Mouse (Mus musculus) CH12.LX (cell line): ENCODE measurements around the gene Slc25a41. TPM values are rescaled to one million over a fixed set of nuclear protein-coding genes. Genes with fewer than 3 reads are reported as not detected.

Experiments
- DNase-seq: peaks from one replicate; pipeline ENCODE4 v3.0.0-alpha.2; 2013; ENCODE audit errors: extremely low read depth
- H3K27ac ChIP-seq: 2 replicates; pipeline ENCODE4 v1.5.1; 2012; ENCODE audit warnings: low read depth, mild to moderate bottlenecking, control low read depth, moderate library complexity; ENCODE audit not compliant: insufficient read depth
- H3K27me3 ChIP-seq: replicated peaks from 2 replicates; pipeline ENCODE3; 2012; ENCODE audit warnings: inconsistent platforms
- H3K36me3 ChIP-seq, 2 experiments: replicated peaks in 1 of 2; 2 replicates each; pipeline versions ENCODE3 to v1.6.1; 2012; ENCODE audit warnings: inconsistent platforms in 1 of 2, low read length in 1 of 2, mild to moderate bottlenecking in 1 of 2, mixed read lengths in 1 of 2, moderate library complexity in 1 of 2; ENCODE audit not compliant: control insufficient read depth in 1 of 2, insufficient read depth in 1 of 2
- H3K4me1 ChIP-seq, 2 experiments: 2 replicates each; pipeline ENCODE4 v1.6.1; 2012; ENCODE audit warnings: inconsistent platforms in 1 of 2, moderate library complexity in 1 of 2; ENCODE audit not compliant: insufficient read depth in 2 of 2, control insufficient read depth in 1 of 2
- H3K4me2 ChIP-seq: 2 replicates; pipeline ENCODE4 v1.6.1; 2012; ENCODE audit warnings: low read depth, mild to moderate bottlenecking, control low read depth; ENCODE audit not compliant: poor library complexity, insufficient read depth, severe bottlenecking
- H3K4me3 ChIP-seq, 3 experiments: fragments of 150-350 bp in 1 of 3; sonication (generic) in 1 of 3; replicated peaks in 1 of 3; 2 replicates each; pipeline versions ENCODE3 to v1.5.1; 2011 to 2012; ENCODE audit warnings: low read depth in 2 of 3, low read length in 2 of 3, mild to moderate bottlenecking in 2 of 3, moderate library complexity in 2 of 3, control low read depth in 1 of 3, improper control_type of control experiment in 1 of 3, inconsistent platforms in 1 of 3, mixed read lengths in 1 of 3; ENCODE audit not compliant: poor library complexity in 1 of 3
- H3K79me2 ChIP-seq: replicated peaks from 2 replicates; pipeline ENCODE4 v1.6.1; 2012; ENCODE audit warnings: mild to moderate bottlenecking, moderate library complexity; ENCODE audit not compliant: control insufficient read depth, poor library complexity, insufficient read depth, severe bottlenecking; ENCODE audit errors: extremely low read depth
- H3K9ac ChIP-seq: 2 replicates; pipeline ENCODE4 v1.6.1; 2012; ENCODE audit warnings: low read depth, mild to moderate bottlenecking, control low read depth, moderate library complexity; ENCODE audit not compliant: insufficient read depth
- H3K9me3 ChIP-seq: replicated peaks from 2 replicates; pipeline ENCODE3; 2012; ENCODE audit warnings: low read length, inconsistent platforms, mixed read lengths
- BHLHE40 ChIP-seq: IDR thresholded peaks from 2 replicates; pipeline ENCODE4 v1.6.1; 2011; ENCODE audit warnings: mild to moderate bottlenecking, low read depth, low read length, improper control_type of control experiment
- CHD1 ChIP-seq: IDR thresholded peaks from 2 replicates; pipeline ENCODE4 v1.6.1; 2012; ENCODE audit warnings: low read depth, low read length, improper control_type of control experiment, inconsistent platforms
- CTCF ChIP-seq, 2 experiments: IDR thresholded peaks in 1 of 2; conservative IDR thresholded peaks in 1 of 2; 2 replicates each; pipeline ENCODE4 v1.5.1; 2011 to 2012; ENCODE audit warnings: low read depth in 2 of 2, low read length in 2 of 2, improper control_type of control experiment in 1 of 2, inconsistent platforms in 1 of 2, mild to moderate bottlenecking in 1 of 2, moderate library complexity in 1 of 2
- E2F4 ChIP-seq: IDR thresholded peaks from 2 replicates; pipeline ENCODE4 v1.6.1; 2011; ENCODE audit warnings: low read depth, low read length, improper control_type of control experiment; ENCODE audit not compliant: insufficient replicate concordance
- GABPA ChIP-seq: IDR thresholded peaks from 2 replicates; pipeline ENCODE4 v1.6.1; 2012; ENCODE audit warnings: low read depth, low read length, improper control_type of control experiment, inconsistent platforms; ENCODE audit not compliant: insufficient replicate concordance
- KAT2A ChIP-seq: IDR thresholded peaks from 2 replicates; pipeline ENCODE4 v1.6.1; 2012; ENCODE audit warnings: low read length, improper control_type of control experiment, inconsistent platforms; ENCODE audit not compliant: insufficient replicate concordance
- MAX ChIP-seq: IDR thresholded peaks from 2 replicates; pipeline ENCODE4 v1.6.1; 2011; ENCODE audit warnings: low read length, improper control_type of control experiment
- MEF2A ChIP-seq: IDR thresholded peaks from 2 replicates; pipeline ENCODE4 v1.6.1; 2014; ENCODE audit warnings: low read depth, mild to moderate bottlenecking, inconsistent platforms, low read length, improper control_type of control experiment, borderline replicate concordance
- NELFE ChIP-seq: IDR thresholded peaks from 2 replicates; pipeline ENCODE4 v1.6.1; 2011; ENCODE audit warnings: low read depth, low read length, improper control_type of control experiment
- RAD21 ChIP-seq: IDR thresholded peaks from 2 replicates; pipeline ENCODE4 v1.6.1; 2011; ENCODE audit warnings: low read depth, mild to moderate bottlenecking, low read length, improper control_type of control experiment, moderate library complexity
- RCOR1 ChIP-seq: conservative IDR thresholded peaks from 2 replicates; pipeline ENCODE4 v1.6.1; 2012; ENCODE audit warnings: low read depth, mild to moderate bottlenecking, inconsistent platforms, low read length, improper control_type of control experiment
- SIN3A ChIP-seq: IDR thresholded peaks from 2 replicates; pipeline ENCODE4 v1.6.1; 2012; ENCODE audit warnings: low read length, improper control_type of control experiment, inconsistent platforms
- SMC3 ChIP-seq: IDR thresholded peaks from 2 replicates; pipeline ENCODE4 v1.6.1; 2011; ENCODE audit warnings: low read depth, low read length, improper control_type of control experiment
- USF1 ChIP-seq: IDR thresholded peaks from 2 replicates; pipeline ENCODE4 v1.6.1; 2014; ENCODE audit warnings: low read depth, mild to moderate bottlenecking, inconsistent platforms, low read length, improper control_type of control experiment
- dilution Hi-C: fragments of 300-500 bp; cut with MboI; formaldehyde crosslinking; loops from 2 replicates; pipeline ENCODE4 v1.14.3; 2020; ENCODE audit warnings: low sequenced_read_pairs; ENCODE audit not compliant: extremely low pct_unique_long_range_greater_than_20kb, extremely low pct_ligation_motif_present
- in situ Hi-C: fragments of 300-500 bp; cut with MboI; formaldehyde crosslinking; loops from 3 replicates; pipeline ENCODE4 v1.14.3; 2019; ENCODE audit warnings: low sequenced_read_pairs, low pct_ligation_motif_present, low pct_unique_long_range_greater_than_20kb, mixed read lengths
- polyA plus RNA-seq: library from polyadenylated mRNA; unstranded; fragments of >175 nt; gene quantifications from 2 replicates; pipeline ENCODE4 v1.2.1, GENCODE M21; 2012; ENCODE audit warnings: low read depth; ENCODE audit not compliant: insufficient read length
- total RNA-seq, 2 experiments: library from RNA; depleted of rRNA; stranded (reverse); fragments of 300-350 nt in 1 of 2; fragments of >200 nt in 1 of 2; gene quantifications; 2 replicates each; pipeline ENCODE4 v1.2.3; 2012 to 2014

Slc25a41 gene
- total and polyA plus RNA-seq, 3 experiments = not detected

GRCm38 (mm10) chr17:56988921-56989430 is 52.5 kb downstream of the Slc25a41 start:
- dilution Hi-C loops (no loop called here), in situ Hi-C loops (no loop called here)
- Histone ChIP-seq H3K4me3 (no peak overlapping the region), H3K9ac (no peak overlapping the region), H3K4me2 (no peak overlapping the region), H3K27ac (no peak overlapping the region), H3K36me3 (peaks cover 19 to 26% of the 10 kb centered on the region in 2 experiments), H3K79me2 (peaks cover 23% of the 10 kb centered on the region), H3K27me3 (no peaks in the 10 kb centered on the region), H3K9me3 (no peaks in the 10 kb centered on the region), H3K4me1 (peaks cover 7 to 19% of the 10 kb centered on the region in 2 experiments; a peak in 3 of 4 replicates)
- no peak for DNase-seq
- TF ChIP-seq SIN3A = no peak
- no peak for TF ChIP-seq RCOR1
- TF ChIP-seq BHLHE40 = no peak
- no peak for TF ChIP-seq NELFE
- TF ChIP-seq USF1 = no peak
- no peak for TF ChIP-seq MEF2A
- no peak for TF ChIP-seq CHD1
- no peak for TF ChIP-seq RAD21
- TF ChIP-seq KAT2A = no peak
- no peak for TF ChIP-seq MAX
- no peak for TF ChIP-seq GABPA

- no peak for DNase-seq
- peak; percentile 12; the same call in 1 of the 2 replicates for TF ChIP-seq SMC3
- peak in 1 of 2 experiments; percentile 33; a peak in 2 of 4 replicates for TF ChIP-seq CTCF (conservative IDR thresholded peaks at IDR 0.05 in 1 of 2, IDR thresholded peaks at IDR 0.05 in 1 of 2; ENCODE audit: low read depth in 2 of 2, low read length in 2 of 2)
- no peak for TF ChIP-seq GABPA
- no peak for TF ChIP-seq E2F4
- in situ Hi-C loops (no loop called here), dilution Hi-C loops (no loop called here)
- H3K4me3 ChIP-seq = no peak overlapping the region
- peaks cover 23% of the 10 kb centered on the region for H3K79me2 ChIP-seq
- no peak overlapping the region for H3K4me2 ChIP-seq
- no peaks in the 10 kb centered on the region for H3K9me3 ChIP-seq
- peaks cover 13 to 20% of the 10 kb centered on the region in 2 experiments for H3K36me3 ChIP-seq
- no peak overlapping the region for H3K9ac ChIP-seq
- no peak overlapping the region for H3K27ac ChIP-seq
- H3K4me1 ChIP-seq = peaks cover 7 to 19% of the 10 kb centered on the region in 2 experiments; a peak in 3 of 4 replicates
- no peaks in the 10 kb centered on the region for H3K27me3 ChIP-seq
Measured at GRCm38 (mm10) chr17:56988441-56988840, 53.0 kb downstream of the Slc25a41 start.
